Mouse (Mus musculus) stomach, postnatal 0 days (tissue): Measurements from ENCODE around the gene Iffo2.

Experiments used
- CTCF ChIP-seq: IDR thresholded peaks from 2 replicates; pipeline ENCODE4 v1.5.1; 2016; ENCODE audit warnings: antibody characterized with exemption, low read depth, mild to moderate bottlenecking, moderate library complexity
- EP300 ChIP-seq: optimal IDR thresholded peaks from 2 replicates; pipeline ENCODE3; 2016; ENCODE audit warnings: antibody characterized with exemption

DNA sequence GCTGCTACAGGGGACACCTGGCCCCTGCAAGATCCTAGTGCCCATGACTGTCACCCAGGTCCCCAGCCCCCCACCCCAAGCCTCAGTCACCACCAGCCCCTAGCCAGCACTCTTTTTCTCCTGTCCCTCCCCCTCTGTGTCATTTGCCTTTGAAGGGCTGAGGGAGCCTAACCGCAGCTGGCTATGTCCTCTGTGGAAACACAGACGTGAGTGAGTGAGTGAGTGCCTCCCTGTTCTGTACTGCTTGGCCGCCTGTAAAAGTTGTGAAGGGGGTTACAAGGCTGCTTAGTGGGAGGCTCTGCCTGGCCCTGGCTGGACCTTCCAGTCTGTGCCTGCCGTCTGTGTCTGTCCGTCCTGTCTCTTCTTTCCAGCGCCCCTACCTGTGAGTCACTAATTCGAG lies 5.4 kb downstream of the Iffo2 start:
- TF ChIP-seq CTCF: no peak
- TF ChIP-seq EP300: no peak
